Mouse (Mus musculus) thymus, postnatal 0 days (tissue): Measurements from ENCODE around the gene Gm20388. TPM values are rescaled to one million over a fixed set of nuclear protein-coding genes. Genes with fewer than 3 reads are reported as not detected.

ENCODE experiments used
- DNase-seq: peaks from one replicate; pipeline ENCODE4 v3.0.0-alpha.2; 2015; ENCODE audit warnings: low spot score
- polyA plus RNA-seq: library from polyadenylated mRNA; unstranded; fragments of >200 nt; fragmentation: Nextera tagmentation; extraction: Ambion mirVana; gene quantifications from 2 replicates; pipeline ENCODE4 v1.2.1, GENCODE M21; 2015

Gene Gm20388
- polyA plus RNA-seq, 1 experiment from 2014 or later = not detected

DNA sequence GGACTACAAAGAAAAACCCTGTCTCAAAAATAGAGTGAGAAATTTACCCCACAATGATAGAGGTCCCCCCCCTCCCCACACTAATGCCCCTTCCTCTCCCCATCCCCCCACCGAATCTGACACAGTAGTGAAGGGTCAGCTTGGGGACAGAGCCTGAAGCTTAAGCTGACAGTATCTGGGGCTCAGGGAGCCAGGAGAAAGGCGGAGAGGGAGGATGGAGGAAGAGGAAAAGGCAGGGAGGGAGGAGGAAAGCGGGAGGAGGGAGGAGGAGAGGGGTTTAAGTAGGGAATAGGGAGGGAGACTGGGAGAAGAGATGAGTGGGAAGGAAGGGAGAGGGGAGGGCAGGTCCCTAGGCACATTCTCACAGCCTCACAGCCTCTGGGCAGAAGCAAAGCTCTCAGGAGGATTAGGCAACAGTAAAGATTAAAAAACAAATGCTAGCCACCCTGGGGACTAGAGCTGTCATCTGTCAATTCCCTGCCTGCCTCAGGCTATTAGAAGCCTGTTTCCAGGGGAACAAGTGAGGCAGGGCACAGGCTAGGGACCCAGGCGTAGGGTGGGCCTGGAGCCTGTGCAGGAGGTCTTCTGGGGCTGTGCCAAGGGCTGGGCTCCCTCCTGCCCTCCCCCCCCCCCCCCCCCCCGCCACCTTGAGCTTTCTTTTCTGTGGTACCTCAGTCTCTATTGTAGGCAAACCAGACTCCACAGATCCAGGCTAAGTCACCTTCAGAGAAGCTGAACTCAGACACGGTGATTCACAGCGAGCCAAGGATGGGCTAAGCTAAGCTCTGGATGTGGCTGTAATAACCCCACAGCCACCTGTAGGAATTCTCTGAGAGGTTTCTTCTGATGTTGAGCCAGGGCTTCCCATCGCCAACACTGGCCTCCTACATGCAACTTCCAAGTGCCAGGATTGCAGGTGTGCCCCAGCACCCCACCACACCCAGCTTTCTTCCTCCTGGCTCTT, 706.3 kb downstream of the Gm20388 start:
- no peak for DNase-seq

DNA sequence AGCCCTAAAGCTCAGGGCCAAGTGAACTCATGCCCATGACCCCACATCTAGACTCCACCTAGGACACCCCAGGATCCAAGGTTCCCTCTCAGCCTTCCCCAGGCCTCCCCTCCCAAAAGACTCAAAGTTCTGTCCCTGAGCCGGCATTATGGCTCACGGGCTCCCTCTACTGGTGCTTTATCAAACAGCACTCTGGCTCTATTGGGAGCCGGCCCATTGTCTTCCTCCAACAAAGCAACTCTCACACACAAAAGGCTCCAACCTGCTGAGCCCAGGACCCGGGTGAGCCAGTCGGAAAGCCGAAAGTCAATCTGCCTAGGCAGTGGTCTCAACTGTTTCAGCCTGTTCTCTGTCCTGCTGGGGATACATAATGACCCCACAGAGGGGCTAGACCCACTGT, 707.5 kb downstream of the Gm20388 start:
- peak; percentile 77 for DNase-seq

DNA sequence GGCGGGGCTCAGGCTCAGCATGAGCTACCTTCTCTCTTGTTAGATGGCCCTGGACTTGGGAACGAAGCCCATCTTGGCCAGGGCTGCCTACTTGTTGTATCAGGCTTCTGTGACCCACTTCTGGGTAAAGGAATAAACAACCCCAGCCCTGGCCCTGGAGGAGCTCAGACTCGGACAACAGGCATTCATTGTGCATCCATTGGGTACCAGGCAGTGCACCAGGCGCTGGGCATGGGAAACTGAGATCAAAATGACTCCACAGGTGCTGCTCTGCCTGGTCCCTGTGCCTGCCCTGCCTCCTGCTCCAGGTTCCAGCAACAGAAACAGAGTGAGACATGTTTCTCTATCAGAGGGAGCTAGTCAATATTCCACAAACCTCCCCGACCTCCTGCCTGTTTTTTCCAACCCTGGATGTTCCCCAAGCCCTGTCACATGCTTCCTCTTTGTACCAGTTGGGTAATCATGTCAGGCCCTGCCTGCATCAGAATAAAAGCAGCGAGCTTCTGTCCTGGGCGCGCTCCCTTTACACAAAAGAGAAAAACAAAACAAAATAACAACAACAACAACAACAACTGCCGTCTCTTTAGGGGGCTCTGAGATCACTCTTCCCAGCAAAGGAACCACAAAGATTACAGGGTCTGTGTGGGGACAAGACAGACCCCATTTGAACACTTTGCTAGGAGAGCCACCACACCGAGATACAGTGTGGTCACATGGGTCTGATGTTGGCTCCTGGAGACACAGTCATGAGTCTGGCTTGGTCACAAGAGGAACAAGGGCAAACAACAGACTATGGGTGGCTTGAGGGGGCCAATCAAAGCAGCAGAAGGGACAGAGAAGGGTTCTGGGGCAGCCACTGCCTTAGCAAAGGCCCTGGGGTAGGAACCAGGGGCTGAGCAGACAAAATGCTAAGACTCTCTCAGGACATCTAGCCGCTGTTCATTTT, 708.9 kb downstream of the Gm20388 start:
- no peak for DNase-seq

DNA sequence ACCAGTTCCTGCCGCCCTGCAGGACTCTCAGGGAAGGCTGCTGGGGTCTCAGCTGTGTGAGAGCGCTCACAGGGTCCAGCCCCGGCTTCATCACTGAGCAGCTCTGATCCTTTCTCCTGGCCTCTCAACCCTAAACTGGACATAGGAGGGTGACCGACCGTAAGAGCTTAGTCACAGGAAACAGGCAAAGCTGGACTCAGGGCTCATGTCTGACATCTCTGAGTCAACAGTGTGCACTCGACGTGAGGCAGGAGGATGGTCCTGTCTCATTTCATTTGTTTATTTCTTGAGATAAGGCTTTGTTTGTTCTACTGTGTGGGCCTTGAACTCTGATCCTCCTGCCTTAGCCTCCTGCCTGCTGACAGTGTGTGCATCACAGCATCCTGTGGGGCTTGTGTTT, 709.8 kb downstream of the Gm20388 start:
- DNase-seq = no peak

DNA sequence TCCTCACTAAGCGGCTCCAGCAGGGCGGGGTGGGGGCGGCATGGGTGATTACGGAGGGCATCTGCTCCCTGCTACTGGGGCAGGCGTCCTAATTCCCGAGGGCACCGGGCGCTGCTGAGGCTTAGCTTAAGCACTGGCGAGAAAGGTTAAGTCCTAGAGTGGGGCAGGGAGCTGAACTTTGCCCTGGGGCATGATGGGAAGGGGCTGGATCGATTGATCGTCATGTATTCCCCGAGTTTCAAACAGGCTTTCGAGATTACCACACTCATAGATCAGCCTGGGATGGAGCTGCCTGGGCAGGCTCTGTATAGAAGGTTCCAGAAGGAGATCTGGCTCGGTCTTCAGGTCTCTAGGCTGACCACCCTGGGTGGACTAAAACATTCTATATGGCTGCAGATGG, 711.5 kb downstream of the Gm20388 start:
- no peak for DNase-seq

DNA sequence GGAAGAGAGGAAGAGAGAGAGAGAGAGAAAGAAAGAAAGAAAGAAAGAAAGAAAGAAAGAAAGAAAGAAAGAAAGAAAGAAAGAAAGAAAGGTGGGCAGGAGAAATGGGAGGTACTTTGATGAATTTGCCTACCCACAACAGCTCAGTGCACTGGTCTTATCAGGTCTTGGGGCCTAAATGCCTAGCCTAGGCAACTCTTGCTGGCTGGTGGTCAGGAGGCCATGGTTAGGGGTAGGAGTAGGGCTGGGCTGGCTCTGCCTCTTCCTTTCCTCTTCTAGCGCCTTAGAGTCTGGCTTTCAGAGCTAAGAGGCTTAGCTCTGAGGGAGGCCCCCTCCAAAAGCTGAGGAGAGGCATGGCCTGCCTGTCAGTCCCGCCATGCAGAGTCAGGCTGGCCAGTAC, 713.0 kb downstream of the Gm20388 start:
- no peak for DNase-seq

DNA sequence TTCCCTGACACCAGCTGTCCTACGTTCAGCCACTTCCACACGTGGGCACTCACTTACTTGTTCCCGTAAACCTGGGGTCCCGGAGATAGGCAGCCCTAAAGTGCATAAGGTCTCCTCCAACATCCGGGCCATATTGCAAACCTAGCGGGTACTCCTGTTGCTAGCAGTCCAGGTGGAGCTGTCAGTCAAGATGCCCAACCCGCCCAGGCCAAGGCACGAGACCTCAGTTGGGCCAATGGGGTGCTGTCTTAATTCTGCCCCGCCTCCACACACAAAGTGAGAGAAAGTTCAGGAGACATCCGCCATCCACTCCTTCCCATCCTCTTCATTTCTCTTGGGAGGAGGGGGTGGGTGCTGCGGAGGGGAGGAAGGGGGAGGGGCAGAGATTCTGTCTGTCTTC, 715.8 kb downstream of the Gm20388 start:
- DNase-seq = no peak

DNA sequence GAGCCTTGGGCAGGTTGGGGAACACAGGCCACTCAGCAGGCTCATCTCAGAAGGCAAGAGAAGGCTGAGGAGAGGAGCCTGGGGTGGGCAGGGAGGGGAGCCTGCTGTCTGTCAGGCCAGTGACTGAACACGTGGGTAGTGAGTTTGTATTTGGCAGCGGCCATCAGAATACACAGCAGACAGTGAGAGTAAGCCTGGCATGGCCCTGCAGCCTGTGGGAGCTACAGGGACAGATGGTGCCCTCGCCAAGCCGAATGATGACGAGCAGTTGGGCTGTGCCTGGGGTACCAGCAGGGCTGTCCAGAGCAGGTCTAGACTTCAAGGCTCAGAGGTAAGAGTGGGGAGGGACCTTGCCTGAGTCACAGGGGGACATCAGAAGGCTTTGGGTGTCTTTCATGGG, 716.7 kb downstream of the Gm20388 start:
- no peak for DNase-seq

DNA sequence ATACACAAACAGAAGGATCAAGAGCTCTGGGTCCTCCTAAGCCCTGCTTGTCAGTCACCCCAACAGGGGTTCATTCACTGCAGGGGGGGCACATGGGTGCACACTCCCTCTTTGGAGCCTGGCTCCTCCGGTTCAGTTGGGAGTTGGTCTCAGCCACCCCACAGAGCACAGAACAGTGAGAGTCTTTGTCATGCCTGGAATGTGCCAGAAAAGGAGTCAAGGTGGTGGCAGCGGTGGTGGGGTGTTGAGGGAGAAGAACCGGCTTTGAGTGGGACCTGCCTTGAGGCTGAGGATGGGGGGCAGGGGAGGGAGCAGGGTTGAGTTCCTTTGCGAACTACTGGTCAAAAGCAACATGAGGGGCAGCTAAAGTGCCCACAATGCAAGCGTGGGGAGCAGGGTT, 719.4 kb downstream of the Gm20388 start:
- no peak for DNase-seq

DNA sequence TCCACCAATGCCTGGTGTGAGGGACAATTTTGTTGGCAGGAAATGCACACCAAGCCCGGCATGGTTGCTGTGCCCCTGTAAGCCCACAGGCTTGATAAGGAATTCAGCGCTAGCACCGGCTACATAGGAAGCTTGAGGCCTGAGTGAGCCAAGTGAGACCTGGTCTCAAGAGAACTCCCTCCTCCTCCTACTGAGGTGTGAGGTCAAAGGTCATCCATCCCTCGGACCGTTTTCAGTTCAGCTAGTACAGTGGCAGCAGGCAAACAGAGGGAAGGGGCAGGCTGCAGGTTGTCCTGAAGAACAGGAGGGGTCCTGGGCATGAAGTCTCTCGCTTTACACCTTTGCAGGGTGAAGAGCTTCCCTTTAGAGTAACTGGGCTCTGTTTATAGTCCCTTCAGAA, 720.2 kb downstream of the Gm20388 start:
- no peak for DNase-seq

DNA sequence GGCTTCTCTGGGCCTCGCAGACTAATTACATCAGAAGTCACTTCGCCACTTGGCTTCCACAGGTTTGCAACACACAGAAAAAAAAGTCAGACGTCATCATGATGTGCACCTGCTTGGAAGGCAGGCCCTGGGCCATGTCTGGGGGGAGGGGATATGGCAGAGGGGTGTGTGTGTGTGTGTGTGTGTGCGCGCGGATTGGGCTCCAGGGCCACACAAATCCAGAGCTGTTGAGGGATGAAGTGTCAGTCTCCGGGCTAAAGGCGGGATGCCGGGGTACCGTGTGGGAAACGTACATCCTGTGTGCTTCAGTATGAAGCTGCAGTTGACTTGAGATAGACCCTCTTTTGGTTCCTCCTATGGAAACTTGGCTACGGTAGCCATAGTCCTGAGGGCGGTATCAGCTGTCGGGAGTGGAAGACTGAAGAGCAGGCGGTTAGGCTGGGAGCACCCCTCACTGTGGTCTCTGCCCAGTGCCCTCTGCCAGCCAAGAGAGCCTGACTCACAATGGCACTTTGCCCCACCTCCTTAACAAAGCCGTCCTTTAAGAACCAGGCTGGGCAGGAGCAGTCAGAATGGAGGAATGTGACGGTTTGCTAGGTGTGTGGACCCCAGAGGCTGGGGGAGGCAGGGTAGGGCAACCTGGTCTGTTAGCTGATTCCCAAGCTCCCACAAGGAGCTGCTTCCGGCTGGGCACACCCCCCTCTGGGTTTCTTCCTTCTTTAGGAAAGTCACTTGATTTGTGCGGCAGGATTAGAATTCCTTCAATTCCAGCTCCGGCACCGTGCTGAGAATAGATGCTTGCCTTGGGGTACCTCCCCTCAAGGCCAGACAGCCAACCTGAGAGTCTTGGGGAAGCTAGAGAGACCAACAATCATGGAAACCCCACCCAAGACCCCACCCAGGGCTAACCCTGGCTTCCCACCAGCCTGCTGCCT, 721.1 kb downstream of the Gm20388 start:
- no peak for DNase-seq

DNA sequence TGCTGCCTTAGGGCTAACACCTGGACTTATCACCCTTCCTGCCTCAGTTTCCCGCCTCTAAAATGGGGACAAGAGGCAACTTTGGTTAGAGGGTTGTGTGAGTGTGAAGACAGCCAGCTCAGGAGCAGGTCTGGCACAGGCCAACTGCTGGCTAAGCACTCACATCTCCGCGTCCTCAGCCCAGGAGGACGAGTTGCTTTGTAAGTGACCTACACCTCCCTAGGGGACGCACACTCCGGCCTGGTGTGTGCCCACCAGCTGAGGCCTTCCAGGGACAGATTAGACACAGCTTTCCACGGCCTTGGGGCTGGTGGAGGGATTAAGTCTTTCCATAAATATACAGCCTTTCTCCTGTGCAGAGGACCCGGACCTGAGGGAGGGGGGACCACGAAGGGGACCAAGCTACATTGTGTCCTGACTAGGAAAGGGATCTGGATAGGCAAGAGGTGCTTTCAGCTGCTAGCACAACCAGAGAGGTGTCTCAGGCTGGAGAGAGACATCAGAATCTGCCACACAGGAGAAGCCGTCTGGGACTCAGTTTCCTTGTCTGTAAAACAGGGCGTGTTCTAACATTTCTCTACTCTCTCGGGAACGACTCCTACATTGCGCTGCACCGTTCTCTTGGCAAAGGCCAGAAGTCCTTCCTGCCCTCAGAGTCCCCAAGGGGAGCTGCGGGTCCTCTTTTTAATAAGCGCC, 722.5 kb downstream of the Gm20388 start:
- no peak for DNase-seq

DNA sequence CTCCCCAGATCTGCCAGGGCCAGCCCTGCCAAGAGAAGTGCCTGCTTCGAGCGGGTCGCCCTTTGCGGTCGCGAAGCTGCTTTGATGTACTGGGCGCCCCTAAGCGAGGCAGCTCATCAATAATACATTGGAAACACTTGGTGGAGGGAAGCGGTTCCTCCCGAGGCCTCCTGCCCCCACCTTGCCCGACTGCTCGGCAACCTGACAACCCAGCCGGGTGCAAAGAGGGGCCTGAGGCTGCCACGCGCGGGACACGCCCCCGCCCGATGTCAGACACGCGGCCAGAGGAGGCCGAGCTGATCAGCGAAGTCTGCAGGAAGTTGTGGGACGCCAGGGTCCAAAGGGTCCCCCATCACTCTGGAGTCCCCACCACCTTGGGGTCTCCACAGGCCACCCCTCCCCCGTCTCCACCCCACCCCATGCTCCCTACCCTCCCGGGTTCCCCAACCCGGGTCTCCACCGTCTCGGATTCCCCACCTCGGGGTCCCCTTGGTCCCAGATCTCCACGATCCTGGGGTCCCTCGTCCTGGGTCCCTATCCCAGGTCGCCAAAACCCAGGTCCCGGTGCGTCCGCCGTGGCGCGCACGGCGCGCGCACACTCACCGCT, 723.1 kb downstream of the Gm20388 start:
- DNase-seq = no peak

DNA sequence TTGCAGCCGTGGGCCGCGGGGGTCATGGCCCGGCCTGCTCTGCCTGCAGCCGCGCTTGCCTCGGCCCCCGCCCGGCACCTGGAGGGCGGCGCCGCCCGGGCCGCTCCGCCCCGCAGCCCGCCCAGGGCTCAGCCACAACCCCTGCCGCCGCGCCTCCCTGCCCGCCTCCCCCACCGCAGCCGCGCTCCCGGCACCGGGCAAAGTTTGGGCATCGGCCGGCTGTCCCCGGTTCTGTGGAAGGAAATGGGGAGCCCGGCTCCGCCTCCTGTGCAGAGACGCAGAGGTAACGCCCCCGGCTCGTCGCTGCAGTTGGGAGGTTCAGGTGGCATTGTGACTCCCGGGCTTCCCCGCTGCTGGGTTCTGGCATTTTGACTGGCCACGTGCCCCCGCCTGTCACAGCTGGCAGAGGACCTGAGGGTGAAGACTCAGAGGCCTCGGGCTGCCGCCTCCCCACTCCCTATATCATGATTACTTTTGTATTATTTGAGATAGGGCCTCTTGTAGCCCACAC, 723.7 kb downstream of the Gm20388 start:
- DNase-seq = peak; percentile 67

DNA sequence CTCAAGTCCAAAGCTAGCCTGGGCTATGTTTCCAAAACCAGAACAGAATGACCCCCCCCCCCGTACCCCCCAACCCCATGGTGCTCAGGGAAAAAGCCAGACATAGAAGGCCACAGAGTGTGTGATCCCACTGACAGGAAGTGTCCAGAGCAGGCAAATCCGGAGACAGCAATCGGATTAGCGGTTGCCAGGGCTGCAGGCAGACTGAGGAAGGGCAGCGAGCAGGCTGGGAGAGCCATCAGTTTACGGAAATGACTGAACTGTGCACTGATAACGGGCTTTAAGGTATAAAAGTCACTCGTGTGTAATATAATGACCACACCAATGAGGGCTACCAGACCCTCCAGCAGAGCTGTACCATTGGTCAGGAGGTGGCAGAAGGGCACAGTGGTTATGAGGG, 730.6 kb downstream of the Gm20388 start:
- DNase-seq = no peak

DNA sequence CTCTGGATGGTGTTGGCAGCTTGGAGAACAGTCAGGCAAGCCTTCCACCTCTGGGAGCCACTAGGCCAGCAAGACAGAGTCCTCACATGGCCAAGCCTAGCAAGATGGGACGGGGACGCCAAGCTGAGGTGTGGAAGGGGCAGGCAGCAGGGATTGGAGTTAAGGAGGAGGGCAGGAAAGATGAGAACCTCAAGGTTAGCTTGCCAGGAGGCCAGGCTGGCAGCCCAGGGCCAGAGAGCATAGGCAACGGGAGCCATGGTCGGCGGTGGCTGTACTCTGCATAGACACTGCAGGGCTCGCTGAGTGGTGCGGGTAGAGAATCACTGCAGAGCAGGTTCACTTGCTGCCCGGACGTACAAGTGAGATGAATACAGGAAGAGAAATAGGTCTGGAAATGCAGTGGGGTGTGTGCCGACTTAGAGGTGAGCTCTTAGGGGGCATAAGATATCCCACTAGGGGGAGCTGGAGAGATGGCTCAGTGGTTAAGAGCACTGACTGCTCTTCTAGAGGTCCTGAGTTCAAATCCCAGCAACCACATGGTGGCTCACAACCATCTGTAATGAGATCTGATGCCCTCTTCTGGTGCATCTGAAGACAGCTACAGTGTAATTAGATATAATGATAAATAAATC, 731.5 kb downstream of the Gm20388 start:
- peak; percentile 14 for DNase-seq

DNA sequence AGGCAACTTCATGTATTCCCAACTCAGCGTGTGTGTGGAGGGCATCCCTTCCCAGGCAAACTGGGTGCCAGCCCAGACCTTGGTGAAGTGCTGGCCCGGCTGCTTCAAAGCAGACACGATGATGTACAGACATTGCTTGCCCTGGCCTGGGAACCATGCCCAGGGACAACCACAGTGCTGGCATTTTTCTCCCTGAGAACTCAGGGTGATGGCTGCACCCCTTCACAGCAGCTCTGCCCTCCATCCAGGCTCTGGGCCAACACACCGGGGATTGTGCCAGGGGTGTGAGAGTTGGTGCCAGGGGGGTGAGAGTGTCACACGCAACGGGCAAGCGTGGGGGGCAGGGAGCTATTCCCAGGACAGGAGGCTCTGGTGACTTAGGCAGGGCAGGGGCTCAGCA, 734.0 kb downstream of the Gm20388 start:
- no peak for DNase-seq

DNA sequence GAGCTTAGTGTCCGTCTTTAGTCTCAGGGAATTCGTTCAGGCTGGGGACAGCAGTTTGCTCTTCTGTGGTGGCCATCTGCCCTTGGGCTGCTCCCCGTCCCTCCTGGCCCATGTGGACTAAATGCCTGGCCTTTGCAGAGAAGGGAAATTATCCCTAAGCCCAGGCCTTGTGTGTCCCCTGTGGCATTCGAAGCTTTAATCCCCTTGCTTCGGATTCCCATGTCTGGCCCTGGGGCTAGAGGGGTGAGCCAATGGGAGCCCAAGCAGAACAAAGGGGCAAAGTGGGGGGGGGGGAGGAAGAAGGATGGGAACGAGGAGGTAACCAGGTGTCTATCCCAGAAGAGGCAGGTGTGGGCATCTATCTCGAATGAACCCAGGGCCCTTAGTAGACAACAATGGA, 736.9 kb downstream of the Gm20388 start, which contains the start of gene 1190005I06Rik:
TSS of gene 1190005I06Rik (minus strand) at position 101 of the 400 bp plus-strand sequence.
- no peak for DNase-seq
